Mouse (Mus musculus) lung, postnatal 25 days (tissue): ENCODE measurements around the gene Abhd14a.
A peak's percentile ranks its signal among the peaks of the same experiment; 100 is the strongest.

Experiments used
- DNase-seq: peaks from one replicate; pipeline ENCODE4 v3.0.0; 2022; ENCODE audit warnings: low spot score

Gene Abhd14a

GRCm38 (mm10) chr9:106410086-106410650 is 37.3 kb downstream of the Abhd14a start:
- DNase-seq: no peak

GRCm38 (mm10) chr9:106409096-106409495 is 38.4 kb downstream of the Abhd14a start:
- no peak for DNase-seq

- DNase-seq: peak; percentile 55
These were observed 40.9 kb downstream of the Abhd14a start for GRCm38 (mm10) chr9:106406443-106407078.

- peak; percentile 58 for DNase-seq
These were observed 42.2 kb downstream of the Abhd14a start for GRCm38 (mm10) chr9:106405275-106405674.

- no peak for DNase-seq
These were observed 44.7 kb downstream of the Abhd14a start for GRCm38 (mm10) chr9:106402607-106403375.

- DNase-seq: no peak
These were observed 45.3 kb downstream of the Abhd14a start for GRCm38 (mm10) chr9:106402149-106402548.

GRCm38 (mm10) chr9:106399808-106400207 is 47.7 kb downstream of the Abhd14a start:
- no peak for DNase-seq

GRCm38 (mm10) chr9:106398667-106399311 is 48.7 kb downstream of the Abhd14a start:
- DNase-seq: no peak

- DNase-seq: no peak
These were observed 49.7 kb downstream of the Abhd14a start for GRCm38 (mm10) chr9:106397733-106398132.

GRCm38 (mm10) chr9:106394649-106395602 is 52.6 kb downstream of the Abhd14a start:
- no peak for DNase-seq

GRCm38 (mm10) chr9:106393548-106393947 is 53.9 kb downstream of the Abhd14a start:
- no peak for DNase-seq

- no peak for DNase-seq
These were observed 54.5 kb downstream of the Abhd14a start for GRCm38 (mm10) chr9:106392828-106393527.
